Mouse (Mus musculus) T-helper 1 cell (primary cell): Measurements from ENCODE around the gene Stambpl1.

ENCODE experiments used
- in situ Hi-C: fragments of 300-600 bp; cut with MboI, MseI; formaldehyde crosslinking; loops from one replicate; pipeline ENCODE4 v1.15.1; 2025; ENCODE audit warnings: high pct_unique_total_duplicates

Gene Stambpl1

DNA sequence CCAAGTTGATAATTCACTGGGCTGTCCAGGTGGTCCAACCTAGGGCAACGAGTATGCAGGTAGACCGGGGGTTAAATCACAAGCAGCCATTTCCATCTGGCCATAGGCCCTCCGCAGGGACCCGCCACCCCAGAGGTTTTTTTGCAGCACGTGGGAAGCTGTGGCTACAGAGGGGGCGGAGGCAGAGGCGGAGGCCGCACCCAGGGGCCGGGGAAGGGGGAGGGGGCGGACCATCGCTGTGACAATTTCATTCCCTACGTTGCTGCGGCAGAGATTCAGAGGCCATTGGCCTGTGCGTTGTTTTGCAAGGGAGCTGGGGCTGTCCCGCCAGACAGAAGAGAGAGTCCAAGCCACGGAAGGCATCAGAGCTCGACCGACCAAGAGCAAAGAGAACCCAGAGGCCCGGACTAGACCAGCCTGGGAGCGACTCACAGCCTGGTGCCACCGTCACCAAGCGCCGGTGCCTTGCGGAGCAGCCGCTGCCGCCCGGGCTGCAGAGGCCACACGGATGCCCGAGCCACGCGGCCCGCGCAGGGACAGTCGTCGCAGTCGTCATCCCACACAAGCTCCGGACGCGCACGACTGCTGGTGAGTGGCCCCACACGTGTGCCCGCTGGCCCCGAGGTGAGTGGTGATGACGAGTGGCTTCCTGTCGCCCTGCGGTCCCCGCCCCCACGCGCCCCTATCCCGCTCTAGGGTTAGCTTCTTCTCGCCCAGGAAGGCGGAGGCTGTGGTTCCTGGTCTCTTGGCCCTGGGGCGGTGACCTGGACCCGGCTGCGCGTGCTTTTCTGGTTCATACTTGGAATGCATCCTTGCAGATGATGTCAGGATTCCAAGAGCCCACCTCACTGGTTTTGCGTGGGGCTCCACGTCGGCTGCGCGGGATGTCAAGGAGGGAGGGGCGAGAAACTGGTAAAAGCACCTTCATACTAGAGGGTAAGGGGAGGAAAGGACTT, at the start of gene Stambpl1:
Gene Stambpl1 (plus strand): TSS at position 222 of the 956 bp plus-strand sequence.
- in situ Hi-C loops, result no loop called here

- in situ Hi-C loops, result loop anchor here (5.0 kb wide), 1 partner anchor 94 kb away; no protein-coding TSS in a partner anchor
Observed at GRCm38 (mm10) chr19:34148421-34148820, 43.6 kb upstream of the Stambpl1 start.

DNA sequence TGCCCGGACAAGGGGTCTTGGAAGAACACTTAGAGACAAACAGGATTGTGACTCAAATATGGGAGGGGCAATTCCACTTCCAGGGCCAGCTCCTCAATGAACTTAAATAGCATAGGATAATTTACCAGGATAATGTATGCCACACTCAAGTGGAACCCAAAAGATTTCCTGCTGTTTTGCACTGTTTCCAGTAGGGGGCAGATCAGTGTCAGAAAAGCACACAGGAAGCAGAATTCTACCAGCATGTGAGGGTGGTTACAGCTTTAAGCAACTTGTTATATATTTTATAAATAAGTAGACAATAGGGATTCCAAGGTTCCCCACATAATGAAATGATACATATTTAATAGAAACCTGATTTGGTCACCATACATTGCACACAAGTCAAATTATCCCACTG, 40.1 kb upstream of the Stambpl1 start:
- in situ Hi-C loops, result no loop called here

DNA sequence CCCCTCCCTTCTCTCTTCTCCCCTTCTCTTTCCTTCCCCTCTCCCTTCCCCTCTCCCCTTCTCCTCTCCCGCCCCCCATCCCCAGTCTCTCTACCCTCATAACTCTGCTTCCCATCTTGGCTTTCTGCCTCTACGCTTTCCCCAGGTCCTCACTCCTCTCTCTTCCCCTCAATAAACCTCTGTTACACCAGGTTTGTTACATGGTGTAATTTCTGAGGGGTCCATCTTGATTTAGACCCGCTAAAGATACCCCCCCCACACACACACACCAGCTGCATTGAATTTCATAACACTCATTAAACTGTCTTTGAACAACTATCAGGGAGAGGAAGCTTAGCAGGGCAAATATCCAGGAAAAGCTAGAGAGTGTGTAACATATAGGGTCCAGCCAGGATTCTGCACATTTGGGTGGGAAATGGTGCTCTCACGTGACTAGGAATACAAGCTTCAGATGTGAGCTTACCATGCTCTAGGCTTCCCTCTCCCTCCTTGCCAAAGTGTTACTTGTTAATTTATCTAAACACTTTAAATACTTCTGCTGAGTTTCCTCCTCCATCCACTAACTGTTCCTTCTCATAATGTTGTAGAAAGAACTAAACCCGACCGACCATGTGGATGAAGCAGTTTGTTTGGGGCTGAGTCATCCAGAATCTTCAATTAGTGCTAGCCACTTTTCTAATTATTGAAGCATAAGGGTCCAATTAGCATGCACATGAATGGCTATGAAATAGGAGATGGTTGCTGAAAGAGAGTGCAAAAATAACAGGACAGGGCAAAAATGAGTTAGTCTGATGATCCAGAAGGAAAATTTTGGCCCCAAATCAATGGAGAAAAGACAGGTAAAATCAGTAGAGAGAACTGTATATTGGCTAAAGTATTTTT, 38.5 kb upstream of the Stambpl1 start:
- in situ Hi-C loops, result no loop called here

DNA sequence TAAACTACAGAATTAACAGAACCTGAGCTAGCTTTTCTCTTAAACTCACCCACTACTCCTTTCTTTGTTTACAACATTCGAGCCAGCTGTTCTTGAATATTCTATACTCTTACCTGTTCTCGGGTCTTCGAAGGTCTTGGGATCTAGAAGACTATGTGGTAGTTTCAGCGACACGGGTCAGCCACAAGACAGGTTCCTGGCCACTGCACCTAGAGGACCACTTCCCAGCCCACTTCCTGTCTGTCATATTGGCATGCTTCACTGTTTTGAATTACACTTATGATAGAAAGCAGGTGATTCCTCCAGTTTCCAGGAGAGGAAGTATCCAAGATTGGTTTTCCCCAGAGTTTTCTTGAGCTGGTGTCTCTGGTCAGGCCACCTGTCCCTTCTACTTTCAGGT, 29.3 kb upstream of the Stambpl1 start:
- in situ Hi-C loops, result no loop called here

GRCm38 (mm10) chr19:34165891-34166290, 26.1 kb upstream of the Stambpl1 start, which contains the start of gene Ankrd22:
TSS of gene Ankrd22 (minus strand) at chr19:34166053.
- in situ Hi-C loops, result no loop called here

DNA sequence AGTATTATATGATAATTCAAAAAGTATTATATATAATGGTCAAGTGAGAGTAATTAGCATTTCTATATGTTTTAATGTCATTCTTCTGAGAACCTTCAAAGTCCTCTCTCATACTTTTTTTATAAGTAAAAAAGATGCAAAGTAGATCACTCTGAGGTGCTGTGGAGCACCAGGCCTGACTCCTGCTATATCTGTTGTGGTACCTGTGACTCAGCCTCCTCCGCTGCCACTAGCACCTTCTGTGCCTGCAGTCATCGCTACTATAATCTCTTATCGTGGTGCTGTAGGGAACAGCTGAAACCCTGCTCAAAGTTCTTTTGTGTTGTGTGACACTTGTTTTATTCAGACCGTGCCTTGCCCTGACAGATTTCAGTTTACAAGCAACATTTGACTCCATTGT, 25.6 kb upstream of the Stambpl1 start:
- in situ Hi-C loops, result no loop called here

DNA sequence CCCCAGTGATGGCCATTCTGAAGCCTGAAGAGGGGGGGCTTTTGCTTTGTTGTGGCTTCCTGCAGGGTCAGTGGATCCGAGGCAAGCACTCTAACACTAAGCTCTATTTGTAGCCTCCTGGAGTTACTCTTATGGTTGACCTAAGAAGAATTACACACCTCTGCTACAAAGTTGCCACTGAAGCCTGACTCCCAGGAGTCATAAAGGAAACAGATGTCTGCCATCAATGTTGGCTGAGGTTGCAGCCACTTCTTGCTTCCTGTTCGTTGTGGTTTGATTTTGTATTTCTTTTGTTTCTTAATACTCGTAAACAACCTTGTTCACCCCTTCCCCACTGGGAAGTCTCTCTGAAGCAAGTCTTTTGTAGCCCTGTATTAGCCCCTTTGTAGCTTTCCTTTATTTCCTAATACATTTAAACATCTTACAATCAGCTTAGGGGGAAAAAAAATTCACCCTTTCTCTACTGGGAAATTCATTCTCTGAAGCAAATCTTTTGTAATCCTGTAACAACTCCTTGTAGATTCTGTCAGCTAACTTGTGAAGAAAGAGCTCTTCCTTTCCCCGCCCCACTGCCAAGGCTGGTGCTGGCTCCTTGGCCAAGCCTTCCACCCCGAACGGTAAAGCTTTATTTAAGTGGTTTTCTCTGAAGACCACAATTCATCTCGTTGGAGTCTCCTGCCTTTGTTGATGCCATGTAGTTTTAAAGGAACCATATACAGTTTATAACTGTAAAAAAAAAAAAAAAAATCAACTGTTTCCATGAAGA, 23.9 kb upstream of the Stambpl1 start:
- in situ Hi-C loops, result no loop called here

GRCm38 (mm10) chr19:34169121-34169520, 22.9 kb upstream of the Stambpl1 start:
- in situ Hi-C loops, result no loop called here

DNA sequence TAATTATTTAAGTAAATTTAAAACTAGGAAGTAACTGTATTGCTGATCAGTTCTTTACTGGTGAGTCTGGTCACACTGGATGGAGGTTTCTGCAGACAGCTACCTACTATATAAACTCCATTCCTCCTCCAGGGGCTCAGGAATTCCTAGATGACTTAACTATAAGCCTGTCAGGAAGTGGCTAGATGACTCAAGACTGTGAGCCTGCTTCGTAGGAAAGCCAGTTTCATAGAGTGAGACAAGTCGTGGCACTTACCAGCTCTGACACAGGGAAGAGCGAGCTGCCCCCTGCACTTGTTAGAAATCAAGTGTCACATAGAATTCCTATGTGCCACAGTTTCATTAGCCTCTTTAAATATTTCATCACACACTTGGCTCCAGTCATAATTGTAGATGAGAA, 20.9 kb upstream of the Stambpl1 start:
- in situ Hi-C loops, result no loop called here

GRCm38 (mm10) chr19:34174004-34174403, 18.0 kb upstream of the Stambpl1 start:
- in situ Hi-C loops, result no loop called here

- in situ Hi-C loops, result no loop called here
Observed at GRCm38 (mm10) chr19:34179136-34179535, 12.9 kb upstream of the Stambpl1 start.

DNA sequence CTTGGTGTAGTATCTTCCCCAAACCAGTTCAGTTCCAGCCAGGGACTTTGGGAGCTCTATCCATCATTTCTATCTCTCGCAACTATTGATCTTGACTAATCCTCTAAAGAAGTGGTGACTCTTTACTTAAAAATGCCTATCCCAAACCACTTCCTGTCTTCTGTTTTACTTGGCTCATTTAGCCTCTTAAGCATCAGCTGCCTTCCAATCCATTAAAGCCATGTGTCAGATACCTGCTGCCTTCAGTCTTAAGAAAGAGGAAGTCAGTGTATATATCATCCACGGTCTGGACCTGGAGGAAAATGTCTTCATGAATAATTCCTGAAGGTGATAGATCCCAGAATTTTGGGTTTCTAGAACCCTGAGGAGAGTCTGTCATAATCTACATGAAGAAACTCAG, 11.7 kb upstream of the Stambpl1 start:
- in situ Hi-C loops, result no loop called here

GRCm38 (mm10) chr19:34181234-34181633, 10.8 kb upstream of the Stambpl1 start:
- in situ Hi-C loops, result no loop called here

DNA sequence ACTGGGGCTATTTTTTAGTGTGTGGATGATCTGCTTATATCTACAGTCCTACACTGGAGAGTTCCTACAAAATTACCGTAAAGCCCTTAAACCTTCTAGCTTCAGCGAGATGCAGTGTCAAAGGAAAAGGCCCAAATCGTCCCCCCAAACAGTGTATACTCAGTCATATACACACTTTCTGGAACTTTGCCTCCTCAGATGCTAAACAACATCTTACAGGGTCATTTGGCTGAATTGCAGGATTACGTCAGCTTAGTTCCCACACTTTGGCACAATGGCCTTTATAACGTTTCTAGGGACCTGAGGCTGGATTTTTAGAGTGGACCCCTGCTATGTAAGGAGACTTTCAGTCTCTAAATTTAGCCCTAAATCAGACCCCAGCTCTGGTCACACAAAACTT, 9.5 kb upstream of the Stambpl1 start:
- in situ Hi-C loops, result no loop called here

DNA sequence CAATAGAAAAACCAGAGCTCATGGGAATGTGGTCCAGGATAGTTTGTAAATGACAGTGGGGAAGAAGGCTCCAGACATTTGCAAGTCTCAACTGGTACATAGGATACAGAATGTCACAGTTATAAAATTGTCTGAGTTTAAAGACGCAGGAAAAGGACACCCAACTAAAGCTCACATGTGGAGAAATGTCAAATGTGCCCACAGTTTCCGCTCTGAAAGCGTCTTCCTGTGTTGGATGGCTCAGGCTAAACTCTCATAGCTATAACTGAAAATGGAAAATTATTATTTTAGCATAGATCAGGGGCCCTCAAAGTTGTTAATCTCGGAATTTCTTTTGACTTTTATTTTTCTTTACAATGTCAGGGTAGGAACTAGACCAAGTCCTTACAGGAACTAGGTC, 5.2 kb upstream of the Stambpl1 start:
- in situ Hi-C loops, result no loop called here

DNA sequence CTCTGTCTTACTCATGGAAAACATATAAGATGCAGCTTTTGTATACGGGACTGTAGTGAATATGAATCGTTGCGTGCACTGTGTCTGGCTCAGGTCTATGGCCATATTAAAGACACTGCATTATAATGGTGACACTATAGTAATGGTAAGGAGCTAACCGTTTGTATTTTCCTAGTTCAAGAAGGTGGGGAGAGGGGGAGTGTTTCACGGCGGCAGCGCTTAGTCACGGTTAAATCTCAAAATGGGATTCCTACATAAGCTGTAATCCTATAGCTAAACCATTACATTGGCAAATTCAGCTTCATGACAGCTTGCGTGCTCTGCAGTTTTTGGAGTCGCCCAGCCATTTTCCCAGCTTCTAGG, 403 bp upstream of the Stambpl1 start:
- in situ Hi-C loops, result no loop called here

- in situ Hi-C loops, result no loop called here
Observed at GRCm38 (mm10) chr19:34193149-34193548, 1.1 kb downstream of the Stambpl1 start.

- in situ Hi-C loops, result no loop called here
Observed at GRCm38 (mm10) chr19:34193683-34194082, 1.7 kb downstream of the Stambpl1 start.

DNA sequence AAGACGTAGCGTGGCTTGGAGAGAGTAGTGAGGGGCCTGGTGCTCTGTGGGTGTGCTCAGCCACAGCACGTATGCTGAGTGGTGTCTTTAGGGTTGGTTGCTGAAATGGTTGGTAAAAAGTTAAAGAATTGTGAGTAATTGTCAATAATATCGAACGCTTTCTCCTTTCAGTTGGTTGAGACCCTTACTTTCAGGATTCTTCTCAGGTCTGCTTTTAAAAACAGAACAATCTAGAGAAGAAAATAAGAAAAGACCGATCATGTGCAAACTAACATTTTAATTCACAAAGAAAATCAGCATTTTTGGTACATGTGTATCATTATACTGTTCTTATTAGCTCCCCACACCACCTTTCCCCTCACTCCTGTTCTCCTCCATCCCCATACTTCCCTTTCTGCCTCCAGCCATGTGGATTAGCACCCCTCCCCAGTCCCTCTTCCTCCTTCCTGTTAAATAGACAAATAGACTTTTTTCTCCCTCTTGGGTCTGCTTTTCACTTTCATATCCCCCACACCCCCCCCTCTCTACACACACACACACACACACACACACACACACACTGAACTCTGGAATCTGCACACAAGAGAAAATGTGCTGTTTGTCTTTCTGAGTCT, 2.2 kb downstream of the Stambpl1 start:
- in situ Hi-C loops, result no loop called here

DNA sequence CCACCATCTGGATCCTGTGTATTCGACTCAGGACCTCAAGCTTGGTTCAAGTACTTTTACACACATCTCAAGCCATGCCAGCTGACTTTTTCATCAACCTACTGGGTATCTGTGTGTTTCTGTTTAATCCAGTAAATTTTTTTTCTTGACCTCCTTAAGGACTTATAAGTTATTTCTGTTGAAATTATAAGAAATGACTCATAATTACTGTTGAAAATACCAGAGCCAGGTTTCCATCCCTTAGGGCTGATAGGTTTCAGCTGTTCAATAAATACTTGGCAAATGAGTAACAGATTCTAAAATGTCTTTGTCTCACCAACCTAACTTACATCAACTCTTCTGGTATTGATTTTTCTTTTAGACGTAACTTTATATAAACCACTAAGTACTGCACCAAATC, 3.0 kb downstream of the Stambpl1 start:
- in situ Hi-C loops, result no loop called here
